Mouse (Mus musculus): Measurements from ENCODE around the gene Agpat3. TPM values are rescaled to one million over a fixed set of nuclear protein-coding genes. Genes with fewer than 3 reads are reported as not detected.

Agpat3 gene
- total RNA-seq, 1 experiment from 2014 or later, result 324 TPM

DNA sequence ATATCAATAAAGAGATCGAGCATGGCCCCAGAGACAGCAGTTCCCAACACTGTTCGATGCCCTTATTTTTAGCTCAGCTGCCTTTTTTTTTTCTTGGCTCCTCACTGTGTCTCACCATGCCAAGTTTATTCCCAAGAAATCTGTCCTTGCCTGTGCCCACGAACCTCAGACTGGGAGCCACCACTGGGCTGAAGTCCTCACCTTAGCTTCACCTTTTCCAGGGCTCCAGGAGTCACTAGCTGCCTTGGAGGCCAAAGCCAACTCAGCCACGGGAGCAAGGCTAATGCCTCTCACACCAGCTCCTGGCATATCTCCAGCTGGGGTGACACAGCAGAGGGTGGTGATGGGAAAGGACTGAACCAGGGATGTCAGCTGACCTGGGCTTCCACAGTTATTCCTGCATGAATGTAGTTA is 96.6 kb downstream of the Agpat3 start:
- DNase-seq, result peak; percentile 91

DNA sequence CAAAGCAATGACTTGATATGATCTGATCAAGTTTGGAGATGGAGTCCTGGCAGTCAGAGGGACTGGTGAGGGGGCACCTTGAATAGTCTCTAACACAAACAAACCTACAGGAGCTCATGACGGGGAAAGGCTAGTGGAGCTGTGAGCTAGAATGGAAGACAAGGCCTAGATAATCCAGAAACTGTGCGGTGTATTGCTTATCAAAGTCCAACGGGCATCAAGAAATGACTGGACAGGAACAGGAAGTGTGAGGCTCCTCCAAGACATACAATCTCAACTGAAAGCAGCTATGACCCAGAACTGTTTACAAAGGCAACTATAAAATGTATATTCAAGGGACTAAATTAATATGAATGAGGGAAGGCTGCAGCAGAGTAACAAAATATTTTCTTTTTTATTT is 105.1 kb downstream of the Agpat3 start:
- DNase-seq, result no peak

DNA sequence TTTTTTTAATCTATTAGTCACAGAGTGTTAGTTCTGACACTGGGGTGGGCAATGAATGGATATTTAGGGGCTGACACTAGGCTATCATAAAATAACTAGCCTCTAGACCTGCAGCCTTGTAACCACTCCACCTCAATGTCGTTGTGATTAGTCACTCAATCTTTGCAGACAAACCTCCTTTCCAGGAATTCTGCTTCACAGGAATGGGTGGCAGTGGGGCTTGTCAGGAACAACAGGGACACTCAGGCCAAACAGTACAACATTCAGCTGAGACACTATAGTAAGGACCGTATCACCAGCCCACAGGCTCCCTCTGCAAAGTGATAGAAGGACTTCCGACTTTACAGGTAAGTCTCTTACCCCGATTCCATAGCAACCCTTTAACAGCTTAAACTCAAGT is 105.6 kb downstream of the Agpat3 start:
- no peak for DNase-seq

DNA sequence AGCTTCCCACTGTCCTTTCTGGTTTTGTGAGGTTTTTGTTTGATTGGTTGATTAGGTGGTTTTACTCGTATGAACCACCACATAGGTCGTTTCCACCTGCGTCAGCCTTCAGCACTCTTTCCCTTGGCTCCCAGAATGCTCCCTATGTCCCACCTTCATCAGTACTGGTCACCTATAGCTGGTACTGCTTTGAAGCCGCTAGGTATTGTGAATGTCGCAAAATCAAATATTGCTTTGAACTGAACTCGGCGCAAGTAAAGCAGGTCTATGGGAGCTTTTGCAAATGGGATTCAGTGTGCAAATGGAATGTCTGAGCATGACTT is 107.1 kb downstream of the Agpat3 start:
- DNase-seq, result no peak

DNA sequence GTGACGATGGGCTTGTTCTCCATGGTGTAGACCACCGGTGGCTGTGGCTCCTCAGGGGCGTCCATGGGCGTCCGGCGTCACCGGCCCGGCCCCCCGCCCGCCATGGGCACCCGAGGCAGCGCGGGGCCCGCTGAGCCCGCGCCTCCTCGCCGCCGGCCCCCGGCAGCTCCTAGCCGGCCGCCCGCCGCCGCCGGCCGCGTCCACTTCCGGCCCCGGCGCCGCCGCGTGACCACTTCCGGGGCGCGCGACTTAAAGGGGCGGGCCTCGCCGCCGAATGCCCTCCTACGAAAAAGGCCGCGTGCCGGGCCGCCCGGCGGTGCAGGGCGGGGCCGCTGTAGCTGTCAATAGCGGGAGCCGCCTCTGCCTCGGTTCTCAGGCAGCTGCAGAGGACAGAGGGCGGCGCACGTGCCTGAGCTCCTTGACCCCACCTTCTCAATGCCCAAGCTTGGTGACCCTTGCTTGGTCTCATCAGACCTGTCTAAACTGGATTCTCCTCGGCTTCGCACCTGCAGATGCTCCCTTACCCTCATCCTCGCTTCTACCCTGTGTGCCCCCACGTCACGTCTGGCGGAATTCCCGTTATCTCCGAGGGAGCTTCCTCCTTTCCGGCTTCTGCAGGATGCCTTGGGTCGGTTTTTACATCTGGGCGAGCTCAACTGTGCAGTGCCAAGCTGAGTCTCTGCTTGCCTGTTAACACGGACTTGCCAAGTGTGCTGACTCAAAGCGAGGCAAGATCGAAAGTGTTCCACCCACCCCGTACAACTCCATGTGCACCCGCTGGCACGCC is 107.7 kb downstream of the Agpat3 start, which contains the start of gene Trappc10:
Gene Trappc10, minus strand, starts transcription at position 204 of the 787 bp plus-strand sequence.
- peak; percentile 94 for DNase-seq

DNA sequence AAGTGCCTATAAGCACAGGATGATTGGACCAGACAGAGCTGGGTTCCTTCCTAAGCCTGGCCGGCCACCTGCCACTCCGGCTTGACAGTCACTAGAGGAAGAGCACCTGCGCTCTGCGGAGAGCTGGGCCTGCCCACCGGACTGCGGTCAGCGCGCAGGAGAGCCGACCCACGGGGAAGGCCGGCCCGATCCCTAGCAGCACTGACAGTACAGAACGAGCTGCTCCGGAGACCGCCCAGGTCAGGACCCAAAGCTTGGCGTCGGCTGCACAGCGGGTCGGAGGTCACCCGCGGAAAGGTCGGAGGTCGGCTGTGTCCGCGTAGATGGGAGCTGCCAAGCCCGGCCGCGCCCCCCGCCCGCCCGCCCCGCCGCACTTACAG is 108.2 kb downstream of the Agpat3 start:
- DNase-seq, result peak; percentile 62

DNA sequence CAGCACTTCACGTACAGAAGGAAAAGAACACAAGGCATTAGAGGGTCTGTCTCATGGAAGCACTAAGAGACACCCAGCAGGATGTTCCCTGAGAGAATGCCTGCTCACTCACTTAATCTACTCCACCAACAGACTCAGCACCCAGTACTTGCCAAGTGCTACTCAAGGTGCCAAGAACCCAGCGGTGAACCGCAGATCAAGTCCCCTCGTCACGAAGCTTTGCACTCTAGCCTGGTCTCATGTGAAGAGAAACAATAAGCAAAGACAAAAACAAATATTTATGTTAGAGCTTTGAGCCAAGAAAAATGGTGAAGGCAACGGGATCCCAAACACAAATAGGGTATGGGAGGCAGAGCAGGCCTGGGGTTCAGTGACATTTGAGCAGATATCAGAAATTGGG is 113.4 kb downstream of the Agpat3 start:
- no peak for DNase-seq

DNA sequence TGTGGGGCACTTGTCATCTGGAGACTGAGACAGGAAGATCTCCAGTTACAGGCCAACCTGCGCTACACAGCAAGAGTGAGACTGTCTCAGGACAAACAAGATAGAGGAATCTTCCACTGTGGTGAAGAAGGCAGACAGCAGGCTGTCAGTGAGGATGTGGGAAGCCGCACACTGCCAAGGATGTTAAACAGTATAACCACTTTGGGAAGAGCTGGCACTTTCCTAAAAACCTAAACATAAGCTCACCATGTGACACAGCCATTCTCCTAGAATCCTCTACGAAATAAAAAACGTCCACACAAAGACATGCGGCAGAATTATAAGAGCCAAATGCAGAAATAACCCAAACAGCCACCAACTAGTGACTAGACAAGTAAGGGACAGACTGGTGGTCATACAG is 114.0 kb downstream of the Agpat3 start:
- no peak for DNase-seq

DNA sequence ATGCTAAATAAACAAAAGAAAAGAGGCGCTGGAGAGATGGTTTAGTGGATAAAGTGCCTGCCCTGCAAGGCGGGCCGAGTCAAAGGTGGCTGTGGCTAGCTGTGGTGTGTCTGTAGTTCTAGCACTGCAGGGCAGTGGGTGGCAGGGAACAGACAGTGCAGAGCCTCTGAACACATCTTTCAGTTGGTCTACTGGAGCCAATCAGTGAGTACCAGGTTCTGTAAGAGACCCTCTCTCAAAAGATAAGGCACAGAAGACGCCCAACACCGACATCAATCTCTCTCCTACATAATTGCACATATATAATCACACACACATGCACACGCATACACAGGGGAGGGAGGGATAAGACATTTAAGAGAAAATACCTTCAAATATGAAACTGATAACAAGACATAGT is 114.5 kb downstream of the Agpat3 start:
- no peak for DNase-seq

DNA sequence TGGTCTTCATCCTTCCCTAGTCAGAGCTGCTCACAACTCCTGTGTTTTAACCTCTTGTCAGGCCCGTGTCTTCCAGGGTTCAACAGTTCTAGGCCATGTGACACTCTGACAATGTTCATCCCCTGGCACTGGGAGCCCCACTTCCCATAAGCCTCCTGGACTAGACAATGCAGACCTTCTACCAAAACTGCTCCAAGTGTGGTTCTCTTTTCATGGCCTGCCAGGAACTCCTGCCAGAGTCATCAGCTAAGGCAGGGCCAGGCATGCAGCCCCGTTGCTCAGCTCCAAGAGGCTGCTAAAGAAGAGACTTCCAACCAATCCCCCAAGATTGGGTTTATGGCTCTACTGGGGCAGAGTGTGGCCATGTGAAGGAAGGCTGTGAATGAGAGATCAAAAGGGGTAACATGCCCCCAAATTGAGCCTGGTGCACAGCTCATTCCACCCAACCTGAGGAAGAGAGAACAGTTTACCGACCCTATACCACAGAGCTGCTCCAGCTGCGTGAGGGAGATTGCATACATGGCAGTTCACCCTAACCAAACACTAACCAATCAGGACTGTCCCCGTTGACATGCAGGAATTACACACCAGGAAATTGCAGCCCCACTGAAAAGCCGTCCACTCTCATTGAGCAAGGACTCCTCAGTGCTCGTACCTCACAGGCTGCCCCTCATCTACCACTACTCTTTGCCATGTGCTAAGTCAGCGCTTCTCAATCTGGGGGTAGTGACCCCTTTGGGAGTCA is 115.2 kb downstream of the Agpat3 start:
- DNase-seq, result no peak

DNA sequence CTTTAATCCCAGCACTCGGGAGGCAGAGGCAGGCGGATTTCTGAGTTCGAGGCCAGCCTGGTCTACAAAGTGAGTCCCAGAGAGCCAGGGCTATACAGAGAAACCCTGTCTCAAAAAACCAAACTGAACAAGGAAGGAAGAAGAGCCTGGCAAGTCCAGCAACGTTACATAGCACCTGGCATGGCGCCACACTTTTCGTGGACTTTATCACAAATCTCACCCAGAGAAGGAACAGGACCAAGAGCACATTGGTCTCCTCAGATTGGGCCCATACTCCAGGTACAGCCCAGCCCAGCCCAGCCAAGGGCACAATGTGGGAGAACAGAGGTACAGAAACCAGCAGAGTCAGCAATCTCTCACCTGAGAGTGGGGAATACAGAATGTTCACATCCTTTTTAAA is 118.5 kb downstream of the Agpat3 start:
- DNase-seq, result no peak

DNA sequence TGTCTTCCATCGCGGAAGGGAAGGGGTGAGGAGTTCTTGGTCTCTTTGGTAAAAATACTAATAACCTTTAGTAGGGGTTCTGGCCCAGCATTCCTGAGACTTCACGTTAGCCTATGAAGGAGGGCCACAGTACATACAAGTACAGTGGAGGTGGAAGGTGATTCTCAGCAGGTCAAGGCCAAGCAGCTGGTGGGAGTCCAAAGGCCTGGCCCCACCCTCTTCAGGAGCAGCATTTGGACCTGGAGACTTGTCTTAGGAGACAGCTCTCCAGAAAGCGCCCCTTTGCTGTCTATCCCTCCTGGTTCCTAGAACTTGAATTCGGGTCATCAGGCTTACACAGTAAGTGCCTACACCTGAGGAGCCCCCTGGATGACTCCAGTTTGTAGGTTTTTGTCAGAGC is 119.1 kb downstream of the Agpat3 start:
- DNase-seq, result no peak

DNA sequence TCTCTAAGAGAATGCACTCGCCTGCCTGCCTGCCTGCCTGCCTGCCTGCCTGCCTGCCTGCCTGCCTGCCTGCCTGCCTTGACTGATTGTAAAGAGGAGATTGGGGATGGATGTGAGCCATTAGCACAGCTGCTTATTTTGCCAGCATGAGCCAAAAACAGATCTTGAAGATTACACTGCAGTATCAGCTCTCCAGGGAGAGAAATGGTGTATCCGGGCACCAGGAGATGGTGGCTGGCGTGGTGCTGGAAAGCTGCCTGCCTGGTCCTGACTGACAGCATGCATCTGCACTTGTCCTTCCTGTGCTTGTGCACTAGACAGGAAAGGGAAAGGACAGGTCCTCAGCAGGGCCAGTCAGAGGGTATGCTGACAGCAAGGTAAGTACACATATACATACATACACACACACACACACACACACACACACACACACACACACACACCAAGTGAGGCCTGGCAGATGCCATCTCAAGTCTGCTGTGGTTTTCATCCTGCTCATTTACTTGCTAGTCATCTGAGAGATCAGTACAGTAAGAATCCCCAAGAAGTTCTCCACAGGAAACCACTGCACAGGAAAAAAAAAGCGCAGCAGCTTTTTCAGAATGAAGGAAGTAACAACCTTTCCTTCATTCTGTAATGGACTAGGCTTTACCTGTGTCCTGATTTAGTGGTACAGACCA is 119.8 kb downstream of the Agpat3 start:
- DNase-seq, result no peak

DNA sequence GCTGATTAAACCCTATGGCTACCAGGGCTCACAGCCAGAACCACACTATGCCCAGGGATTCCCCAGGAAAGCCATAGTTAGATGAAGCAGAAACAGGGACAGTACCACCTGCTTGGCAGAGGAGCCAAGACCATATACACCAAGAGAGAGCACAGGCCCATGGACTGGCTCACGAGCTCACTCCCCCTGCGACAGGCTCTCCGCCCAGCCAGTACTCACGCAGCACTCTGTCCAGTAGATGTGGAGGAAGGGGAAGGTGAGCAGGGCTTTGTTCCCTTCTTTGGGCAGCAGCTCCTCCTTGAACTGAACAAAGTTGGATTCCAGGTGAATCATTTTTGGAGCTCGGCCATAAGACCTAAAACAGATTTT is 123.7 kb downstream of the Agpat3 start:
- DNase-seq, result no peak

DNA sequence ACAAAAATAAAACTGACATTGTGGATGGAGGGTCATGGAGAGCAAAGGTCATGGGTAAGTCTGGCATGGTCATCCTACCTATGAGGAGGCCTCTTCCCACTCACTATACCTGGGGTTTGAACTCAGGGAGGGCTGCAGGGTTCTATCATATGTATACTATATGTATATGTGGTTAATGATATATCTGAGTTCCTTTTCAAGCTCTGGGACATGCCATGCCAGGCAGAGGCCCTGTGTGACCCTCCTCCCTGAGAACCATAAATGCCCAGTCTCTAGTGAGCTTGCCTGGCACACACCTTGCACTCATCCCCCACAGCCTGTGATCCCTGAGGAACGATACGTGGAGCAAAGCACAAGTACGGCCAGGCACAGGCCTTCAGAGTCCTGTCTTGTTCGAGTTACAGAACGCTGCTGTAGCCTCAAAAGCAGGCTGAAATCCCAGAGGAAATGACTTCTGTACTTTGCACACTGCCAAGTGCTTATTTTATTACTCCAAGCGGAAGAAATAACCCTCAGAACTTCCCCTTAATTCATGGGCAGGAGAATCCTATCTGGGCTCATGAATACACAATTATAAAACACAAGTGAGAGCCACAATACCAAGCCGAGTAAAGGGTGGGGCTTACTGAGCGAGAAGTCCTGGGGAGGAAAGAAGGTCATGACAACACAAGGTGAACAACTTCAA is 124.3 kb downstream of the Agpat3 start:
- DNase-seq, result no peak

DNA sequence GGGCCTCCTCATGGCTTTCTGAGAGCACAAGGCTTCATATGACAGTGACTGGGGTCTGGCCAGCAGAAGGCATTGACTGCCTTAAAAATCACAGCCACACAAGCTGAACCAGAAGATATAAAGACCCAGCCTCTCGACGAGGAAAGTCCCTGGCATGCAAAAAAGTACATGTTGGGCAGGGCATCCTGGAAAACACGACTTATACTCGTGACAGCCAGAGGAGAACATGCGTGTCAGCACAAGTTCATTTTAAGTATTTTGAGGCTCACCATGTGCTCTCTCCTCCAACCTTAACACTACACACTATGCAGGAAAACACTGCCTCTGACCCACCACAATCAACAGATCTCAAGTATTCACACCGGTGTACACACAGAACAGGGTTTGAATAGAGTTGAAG is 128.2 kb downstream of the Agpat3 start:
- DNase-seq, result no peak

DNA sequence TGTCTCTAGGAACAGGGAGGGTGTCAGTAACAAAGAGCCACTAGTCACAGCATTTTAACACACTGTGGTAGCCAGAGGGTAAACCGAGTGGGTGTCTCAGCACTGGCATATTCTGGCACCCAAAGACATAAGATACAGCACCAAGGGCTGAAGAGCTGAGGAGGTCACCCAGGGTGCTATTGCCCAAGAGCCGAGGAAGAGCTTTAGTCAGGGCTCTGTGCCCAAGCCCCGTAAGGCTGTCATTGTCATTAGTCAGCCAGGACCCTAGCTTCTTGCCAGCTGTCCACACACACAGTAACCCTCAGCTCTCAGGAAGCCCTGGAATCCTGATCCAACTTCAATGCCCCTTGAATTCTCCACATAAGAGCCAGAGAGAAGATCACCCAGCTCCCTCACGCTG is 129.4 kb downstream of the Agpat3 start:
- DNase-seq, result peak; percentile 65

DNA sequence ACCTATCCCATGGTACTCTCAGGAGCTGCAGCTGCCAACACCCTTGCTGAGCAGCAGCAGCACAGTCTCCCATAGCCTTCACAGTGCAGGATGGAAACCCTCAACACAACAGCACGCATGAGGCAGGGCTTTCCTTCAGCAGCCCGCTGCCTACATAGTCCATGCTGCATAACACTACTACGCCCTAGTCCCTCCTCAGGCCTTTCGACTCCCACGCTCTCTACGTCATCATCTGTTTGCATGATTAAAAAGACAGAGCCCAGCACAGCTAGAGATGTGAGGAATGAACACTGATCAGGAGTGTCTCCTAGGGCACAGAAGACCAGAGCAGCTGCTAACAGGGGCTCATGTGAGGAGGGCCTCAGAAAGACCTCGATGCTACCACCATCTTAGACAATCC is 131.0 kb downstream of the Agpat3 start:
- no peak for DNase-seq

DNA sequence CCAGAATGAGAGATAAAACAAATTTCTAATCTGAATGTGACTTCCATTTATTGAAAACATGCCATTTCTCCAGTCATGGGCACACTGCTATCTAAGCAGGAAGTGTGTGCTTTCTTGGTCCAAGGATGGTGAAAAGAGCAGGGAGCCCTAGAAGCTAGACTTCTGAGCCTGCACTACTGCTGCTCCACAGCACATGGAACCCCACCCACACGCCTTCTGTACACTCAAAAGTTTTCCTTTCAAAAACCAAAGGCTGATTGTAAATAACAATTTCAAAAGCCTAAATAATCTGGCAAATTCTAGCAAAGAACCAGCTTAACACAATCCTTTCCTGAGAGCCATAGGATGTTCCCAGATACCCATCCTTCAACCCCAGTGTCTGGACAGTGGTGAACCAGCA is 132.8 kb downstream of the Agpat3 start:
- DNase-seq, result no peak

Measured in adrenal gland, postnatal 14 days (tissue).